Mouse (Mus musculus) megakaryocyte-erythroid progenitor cell, adult 5-6 weeks (primary cell): Measurements from ENCODE around the gene Rnf41. TPM values are rescaled to one million over a fixed set of nuclear protein-coding genes. Genes with fewer than 3 reads are reported as not detected.
A peak's percentile ranks its signal among the peaks of the same experiment; 100 is the strongest.

Source experiments
- ATAC-seq: replicated peaks from 2 replicates; pipeline ENCODE4 v1.8.0; 2016; ENCODE audit warnings: mild to moderate bottlenecking, inconsistent platforms; ENCODE audit not compliant: severe bottlenecking, poor library complexity, low FRiP score, low TSS enrichment
- total RNA-seq, 2 experiments: library from RNA; stranded (forward) in 1 of 2; stranded (reverse) in 1 of 2; fragments of 200-1000, 215-1000 nt in 1 of 2; fragments of >200 nt in 1 of 2; fragmentation: Nextera tagmentation in 1 of 2; gene quantifications; 2 replicates each; pipeline ENCODE4 v1.2.3; 2014 to 2017

The Rnf41 gene
- total RNA-seq, 2 experiments from 2014 or later = 12.9 to 21.6 TPM

- peak; percentile 66 for ATAC-seq
Observed at GRCm38 (mm10) chr10:128380565-128380964, 30.9 kb upstream of the Rnf41 start.

GRCm38 (mm10) chr10:128382482-128382881, 29.0 kb upstream of the Rnf41 start:
- no peak for ATAC-seq

- no peak for ATAC-seq
Observed at GRCm38 (mm10) chr10:128385902-128386301, 25.6 kb upstream of the Rnf41 start.

- no peak for ATAC-seq
Observed at GRCm38 (mm10) chr10:128388941-128389340, 22.5 kb upstream of the Rnf41 start.

GRCm38 (mm10) chr10:128389570-128389969, 21.9 kb upstream of the Rnf41 start:
- ATAC-seq = peak; percentile 60

GRCm38 (mm10) chr10:128390366-128390765, 21.1 kb upstream of the Rnf41 start:
- ATAC-seq = no peak

- no peak for ATAC-seq
Observed at GRCm38 (mm10) chr10:128391850-128392249, 19.6 kb upstream of the Rnf41 start.

- ATAC-seq = peak; percentile 29; the same call in 1 of the 2 replicates
Observed at GRCm38 (mm10) chr10:128396017-128396673, 15.3 kb upstream of the Rnf41 start.

GRCm38 (mm10) chr10:128396716-128397264, 14.7 kb upstream of the Rnf41 start:
- no peak for ATAC-seq

GRCm38 (mm10) chr10:128397466-128397865, 14.0 kb upstream of the Rnf41 start:
- no peak for ATAC-seq

GRCm38 (mm10) chr10:128400338-128400737, 11.1 kb upstream of the Rnf41 start:
- ATAC-seq = no peak

- no peak for ATAC-seq
Observed at GRCm38 (mm10) chr10:128401056-128401455, 10.4 kb upstream of the Rnf41 start, which contains the start of gene Slc39a5. Slc39a5 (minus strand) TSS chr10:128401229.

- ATAC-seq = no peak
Observed at GRCm38 (mm10) chr10:128401638-128402037, 9.8 kb upstream of the Rnf41 start.

- no peak for ATAC-seq
Observed at GRCm38 (mm10) chr10:128403931-128404330, 7.5 kb upstream of the Rnf41 start.

- ATAC-seq = peak; percentile 11; the same call in 1 of the 2 replicates
Observed at GRCm38 (mm10) chr10:128408591-128409535, 2.6 kb upstream of the Rnf41 start.

GRCm38 (mm10) chr10:128409692-128410559, 1.5 kb upstream of the Rnf41 start:
- ATAC-seq = peak; percentile 89

GRCm38 (mm10) chr10:128410560-128410845, 954 bp upstream of the Rnf41 start:
- no peak for ATAC-seq

GRCm38 (mm10) chr10:128412055-128412381, 561 bp downstream of the Rnf41 start:
- no peak for ATAC-seq

- no peak for ATAC-seq
Observed at GRCm38 (mm10) chr10:128412558-128412957, 1.1 kb downstream of the Rnf41 start.

GRCm38 (mm10) chr10:128413076-128413475, 1.6 kb downstream of the Rnf41 start:
- ATAC-seq = no peak
